Mouse (Mus musculus) neural tube, embryonic 10.5 days (tissue): ENCODE results near the gene Gng2.

Experiments
- DNase-seq: peaks from one replicate; pipeline ENCODE4 v3.0.0-alpha.2; 2017; ENCODE audit warnings: low spot score; ENCODE audit errors: extremely low spot score

Gene Gng2

DNA sequence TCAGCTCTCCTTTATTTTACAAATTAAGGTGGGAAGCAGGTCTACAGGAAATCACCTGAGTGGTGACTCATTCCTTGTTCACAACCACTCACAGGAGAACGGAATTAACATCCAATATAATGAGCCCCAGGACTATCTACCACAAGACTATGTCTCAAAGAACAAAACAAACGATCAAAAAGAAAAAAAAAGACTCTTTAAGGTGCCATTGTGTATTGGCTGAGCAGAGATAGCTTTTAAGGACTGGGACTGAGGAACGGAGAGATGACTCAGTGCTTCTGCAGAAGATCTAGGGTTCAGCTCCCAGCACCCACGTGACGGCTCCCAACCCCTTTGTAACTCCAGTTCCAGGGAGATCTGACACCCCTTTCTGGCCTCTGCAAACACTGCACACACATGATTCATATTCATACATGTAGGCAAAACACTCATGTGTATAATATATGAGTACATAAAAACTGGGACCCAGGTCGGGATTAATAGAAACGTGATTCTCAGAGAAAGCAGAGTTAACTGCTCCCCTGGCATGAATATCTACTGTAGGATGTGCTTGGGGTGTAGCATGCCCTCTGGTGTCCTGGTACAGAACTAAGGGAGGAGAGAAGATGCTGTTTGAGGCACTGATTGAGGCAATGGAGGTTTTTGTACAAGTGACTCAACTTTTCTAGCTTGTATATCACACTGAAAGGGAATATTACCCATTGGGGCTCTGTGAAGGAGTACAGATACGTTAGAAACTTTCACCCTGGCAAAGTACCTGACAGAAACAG is 115.9 kb downstream of the Gng2 start:
- DNase-seq = no peak

DNA sequence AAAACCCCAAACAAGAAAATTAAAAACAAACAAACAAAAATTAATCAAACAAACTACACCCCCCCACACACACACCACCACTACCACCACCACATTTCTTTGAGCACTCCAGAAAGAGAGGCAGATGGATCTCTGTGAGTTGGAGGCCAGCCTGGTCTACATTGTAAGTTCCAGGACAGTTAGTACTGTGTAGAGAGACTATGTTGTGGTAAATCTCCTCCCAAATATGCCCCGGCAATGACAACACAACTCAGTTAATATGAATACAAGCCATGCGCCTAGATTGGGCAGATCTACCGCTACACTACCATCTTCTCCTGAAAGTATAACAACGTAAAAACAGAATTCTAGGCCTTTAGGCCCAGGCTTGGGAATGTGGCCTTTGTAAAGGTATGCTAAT is 117.1 kb downstream of the Gng2 start:
- DNase-seq = no peak

DNA sequence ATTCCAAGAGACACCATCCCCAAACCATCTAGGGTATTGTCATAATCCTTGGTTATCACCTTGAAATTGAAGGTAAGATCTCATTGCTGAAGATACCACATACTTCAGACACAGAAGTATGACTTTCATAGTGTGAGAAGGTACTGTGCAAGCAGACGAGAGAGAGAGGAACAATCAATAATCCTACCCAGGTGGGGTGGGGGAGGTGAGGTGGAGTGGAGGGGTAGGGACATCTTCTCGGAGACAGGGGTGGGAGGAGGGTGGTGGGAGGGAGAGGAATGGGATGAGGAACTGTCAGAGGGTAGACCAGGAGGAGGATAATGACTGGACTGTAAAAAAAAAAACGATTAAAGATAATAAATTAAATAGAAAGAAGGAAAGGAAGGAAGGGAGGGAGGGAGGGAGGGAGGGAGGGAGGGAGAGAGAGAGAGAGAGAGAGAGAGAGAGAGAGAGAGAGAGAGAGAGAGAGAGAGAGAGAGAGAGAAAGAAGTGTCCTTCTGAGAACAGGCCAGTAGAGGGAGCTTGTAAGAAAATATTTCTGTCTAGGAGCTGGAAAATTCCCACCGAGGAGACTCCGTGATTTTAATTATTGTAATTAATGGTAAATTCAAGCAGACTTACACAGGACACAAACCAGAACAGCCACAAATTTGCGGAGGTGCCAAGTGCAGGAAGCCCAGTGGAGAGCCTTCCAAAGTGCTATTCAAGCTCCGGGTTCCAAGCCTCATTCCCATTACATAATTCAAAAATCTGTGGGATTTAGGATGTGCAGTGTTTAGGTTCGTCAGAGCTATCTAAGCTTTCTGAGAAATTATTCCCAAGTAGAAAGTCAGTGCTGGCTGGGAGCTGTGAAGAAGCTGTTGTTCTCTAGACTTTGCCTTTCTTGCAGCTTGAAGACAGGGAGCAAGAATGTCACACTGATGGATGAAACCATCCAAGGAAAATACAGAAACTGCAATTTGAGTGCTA is 118.3 kb downstream of the Gng2 start:
- DNase-seq = no peak

DNA sequence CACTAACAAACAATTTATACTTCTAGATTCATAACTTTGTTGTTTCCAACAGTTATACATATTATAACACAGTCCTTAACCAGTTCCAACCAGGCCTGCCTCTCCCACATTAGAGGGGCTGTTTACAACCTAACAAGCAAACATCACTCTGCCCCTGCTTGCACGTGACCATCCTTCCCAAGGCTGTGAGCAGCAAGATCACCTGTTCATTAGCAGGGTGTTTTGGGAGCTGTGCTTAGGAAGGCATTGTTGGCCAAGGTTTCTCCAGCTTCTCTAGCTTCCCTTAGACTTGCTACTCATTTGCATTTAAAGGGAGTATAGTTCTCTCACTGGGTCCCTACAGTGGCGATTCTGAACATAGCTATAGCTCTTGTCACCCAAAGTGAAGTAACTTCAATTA is 119.1 kb downstream of the Gng2 start:
- no peak for DNase-seq

DNA sequence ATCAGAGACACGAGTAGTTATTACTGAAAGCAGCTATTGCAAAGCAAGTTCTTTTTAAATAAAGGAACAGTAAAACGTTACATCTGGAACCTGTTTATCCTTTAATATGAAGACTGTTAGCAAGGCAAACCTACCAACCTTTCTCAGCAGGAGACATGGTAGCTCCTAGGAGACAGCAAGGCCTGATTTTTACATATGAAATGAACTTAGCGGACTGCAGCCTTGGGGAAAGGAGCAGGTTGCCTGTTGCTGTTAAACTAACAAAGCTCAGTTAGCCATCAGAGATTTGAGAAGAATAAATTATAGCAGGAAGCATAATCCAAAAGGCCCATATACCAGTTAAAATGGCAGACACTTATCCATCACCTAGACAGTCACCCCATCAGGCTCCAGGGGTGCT is 124.0 kb downstream of the Gng2 start:
- no peak for DNase-seq

- peak; percentile 73 for DNase-seq
Measured at GRCm38 (mm10) chr14:19839600-19840332, 137.7 kb downstream of the Gng2 start.

- DNase-seq = no peak
Measured at GRCm38 (mm10) chr14:19836289-19836688, 141.1 kb downstream of the Gng2 start.

GRCm38 (mm10) chr14:19825481-19825880 is 151.9 kb downstream of the Gng2 start:
- DNase-seq = no peak

DNA sequence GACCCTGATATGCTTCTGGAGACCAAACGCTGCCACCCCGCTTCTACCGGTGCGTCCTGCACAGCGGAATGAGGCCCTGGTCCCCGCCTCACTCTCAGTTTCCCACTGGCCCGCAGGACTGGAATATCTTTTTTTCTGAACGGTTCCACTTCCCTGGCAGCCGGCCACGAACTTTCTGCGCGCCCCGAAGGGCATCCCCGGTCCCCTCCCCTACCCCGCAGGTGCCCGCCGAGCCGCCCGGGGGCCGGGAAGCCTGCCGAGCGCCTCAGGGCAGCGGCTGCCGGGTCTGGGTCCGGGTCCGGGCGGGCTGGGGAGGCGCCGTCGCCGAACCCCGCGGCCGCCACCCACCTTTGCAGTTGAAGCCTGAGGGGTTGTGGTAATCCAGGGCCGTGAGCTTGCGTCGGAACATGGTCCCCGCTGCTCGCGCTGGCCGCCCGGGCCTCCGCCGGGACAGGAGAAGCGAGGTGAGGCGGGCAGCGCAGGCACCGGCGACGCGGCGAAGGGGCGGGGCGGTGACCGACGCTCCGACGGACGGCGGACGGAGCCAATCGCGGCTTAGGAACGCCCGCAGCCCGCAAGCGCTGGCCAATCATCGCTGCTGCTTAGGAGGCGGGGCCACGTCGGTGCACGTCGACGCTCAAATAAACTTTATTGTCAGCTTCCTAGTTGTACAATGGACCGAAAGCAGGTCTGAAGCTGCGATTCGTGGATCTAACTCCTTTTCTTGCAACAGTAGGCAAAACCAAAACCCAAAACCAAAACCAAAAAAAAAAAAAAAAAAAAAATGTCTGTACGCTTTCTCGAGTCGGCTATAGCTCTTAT is 153.9 kb downstream of the Gng2 start, which contains the start of gene Rtraf:
Gene Rtraf (minus strand): TSS at position 504 of the 822 bp plus-strand sequence.
- peak; percentile 89 for DNase-seq
